Mouse (Mus musculus): ENCODE data around the gene Ralb.

Gene Ralb

GRCm38 (mm10) chr1:119443591-119444350 lies 60.8 kb downstream of the Ralb start:
- no peak for DNase-seq

DNA sequence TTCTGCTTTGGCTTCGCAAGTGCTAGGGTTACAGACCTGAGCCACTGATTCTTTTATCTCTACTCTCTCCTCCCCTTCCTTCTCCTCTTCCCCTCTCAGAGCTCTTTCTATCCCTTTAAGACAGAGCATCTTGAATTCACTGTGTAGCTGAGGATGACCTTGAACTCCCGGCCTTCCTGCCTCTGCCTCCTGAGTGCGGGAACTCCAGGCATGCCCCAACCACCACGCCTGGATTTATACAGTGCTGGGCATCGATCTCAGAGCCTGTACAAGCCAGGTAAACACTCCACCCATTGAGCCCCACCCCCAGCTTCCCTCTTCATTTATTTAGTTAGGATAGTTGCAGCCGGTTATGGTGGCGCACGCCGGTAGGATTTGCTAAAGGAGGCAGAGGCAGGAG lies 61.7 kb downstream of the Ralb start:
- no peak for DNase-seq

- no peak for DNase-seq
These were observed 66.4 kb downstream of the Ralb start for GRCm38 (mm10) chr1:119438105-119438637.

- no peak for DNase-seq
These were observed 67.2 kb downstream of the Ralb start for GRCm38 (mm10) chr1:119437401-119437800.

GRCm38 (mm10) chr1:119424141-119424860 lies 80.3 kb downstream of the Ralb start:
- DNase-seq, result no peak

GRCm38 (mm10) chr1:119423510-119423909 lies 81.1 kb downstream of the Ralb start:
- peak; percentile 25 for DNase-seq

GRCm38 (mm10) chr1:119422460-119423015 lies 82.1 kb downstream of the Ralb start:
- DNase-seq, result no peak

GRCm38 (mm10) chr1:119421576-119422421 lies 82.8 kb downstream of the Ralb start, which contains the start of gene Inhbb:
Gene Inhbb (minus strand): TSS chr1:119422248.
- DNase-seq, result peak; percentile 20

DNA sequence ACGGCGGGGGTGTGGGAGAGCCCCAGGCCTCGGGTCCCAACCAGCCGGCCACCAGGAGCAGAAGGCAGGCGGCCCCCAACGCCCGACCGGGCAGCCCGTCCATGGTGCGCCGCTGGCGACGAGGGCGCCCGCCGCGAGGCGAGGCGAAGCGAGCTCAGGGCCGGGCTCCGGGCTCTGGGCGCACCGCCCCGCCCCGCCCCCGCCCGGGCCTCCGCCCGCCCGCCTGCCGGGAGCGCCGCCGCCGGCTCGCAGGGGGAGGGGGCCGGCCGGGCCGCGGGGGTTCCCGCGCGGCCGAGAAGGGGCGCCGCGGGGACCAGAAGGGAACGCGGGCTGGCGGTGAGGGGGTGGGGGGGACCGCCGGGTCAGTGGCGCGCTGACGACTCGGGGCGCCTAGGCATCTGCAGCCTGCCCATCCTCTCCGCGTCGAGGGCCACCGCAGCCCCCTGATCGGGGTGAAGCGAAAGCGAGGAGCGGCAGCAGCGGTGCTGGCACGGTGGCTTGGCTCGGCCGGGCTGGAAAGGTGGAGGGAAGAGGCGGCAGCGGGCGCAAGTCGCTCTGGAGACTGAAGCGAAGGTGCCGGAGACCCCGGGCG lies 83.5 kb downstream of the Ralb start:
- no peak for DNase-seq
